Mouse (Mus musculus) embryonic fibroblast, embryonic 13.5 days (primary cell): Measurements from ENCODE around the gene Olfr1260. TPM values are rescaled to one million over a fixed set of nuclear protein-coding genes. Genes with fewer than 3 reads are reported as not detected.

Experiments
- H3K27ac ChIP-seq: 2 replicates; pipeline ENCODE4 v1.5.1; 2012; ENCODE audit warnings: low read length, control low read depth, inconsistent platforms; ENCODE audit not compliant: insufficient read depth
- H3K4me1 ChIP-seq: 2 replicates; pipeline ENCODE4 v1.6.1; 2011; ENCODE audit warnings: low read length; ENCODE audit not compliant: control insufficient read depth, insufficient read depth
- H3K4me3 ChIP-seq: 2 replicates; pipeline ENCODE4 v1.5.1; 2011; ENCODE audit warnings: mild to moderate bottlenecking, control low read depth, low read length; ENCODE audit not compliant: insufficient read depth
- CTCF ChIP-seq: IDR thresholded peaks from 2 replicates; pipeline ENCODE4 v1.5.1; 2011; ENCODE audit warnings: mild to moderate bottlenecking, control low read depth, low read length, moderate library complexity, borderline replicate concordance; ENCODE audit not compliant: insufficient read depth
- POLR2A ChIP-seq: IDR thresholded peaks from 2 replicates; pipeline ENCODE4 v1.6.1; 2011; ENCODE audit warnings: low read depth, mild to moderate bottlenecking, control low read depth, low read length, moderate library complexity
- polyA plus RNA-seq: library from polyadenylated mRNA; stranded (reverse); fragments of >200 nt; gene quantifications from 2 replicates; pipeline ENCODE4 v1.2.4, GENCODE M21; 2011; ENCODE audit warnings: low read depth; ENCODE audit not compliant: missing spikeins, insufficient read length

The Olfr1260 gene
- polyA plus RNA-seq, result not detected in 2 replicates

- TF ChIP-seq CTCF, result no peak
- TF ChIP-seq POLR2A, result no peak
- H3K4me1 ChIP-seq, result no peaks in the 10 kb centered on the region
- no peak within 1 kb of the TSS for H3K27ac ChIP-seq
- no peak within 1 kb of the TSS for H3K4me3 ChIP-seq
Measured at GRCm38 (mm10) chr2:89974184-89974583, at the start of gene Olfr1260. Gene Olfr1260 (plus strand): TSS chr2:89974340.

- Histone ChIP-seq H3K27ac (no peak within 1 kb of the TSS), H3K4me1 (no peaks in the 10 kb centered on the region), H3K4me3 (no peak within 1 kb of the TSS)
- TF ChIP-seq CTCF, result no peak
- no peak for TF ChIP-seq POLR2A
Measured at GRCm38 (mm10) chr2:89927009-89927408, 47.1 kb upstream of the Olfr1260 start, which contains the start of gene Olfr1258. Gene Olfr1258 (plus strand): TSS chr2:89927309.

- H3K27ac ChIP-seq, result no peak within 1 kb of the TSS
- no peak within 1 kb of the TSS for H3K4me3 ChIP-seq
- H3K4me1 ChIP-seq, result no peaks in the 10 kb centered on the region
- TF ChIP-seq POLR2A (no peak), CTCF (no peak)
Measured at GRCm38 (mm10) chr2:89948564-89948963, 25.6 kb upstream of the Olfr1260 start, which contains the start of gene Olfr1259. Gene Olfr1259 (minus strand): TSS chr2:89948664.

GRCm38 (mm10) chr2:89977709-89978108 is 3.6 kb downstream of the Olfr1260 start:
- H3K4me1 ChIP-seq, result no peaks in the 10 kb centered on the region
- no peak overlapping the region for H3K27ac ChIP-seq
- no peak for TF ChIP-seq CTCF
- TF ChIP-seq POLR2A, result no peak
- H3K4me3 ChIP-seq, result no peak overlapping the region

GRCm38 (mm10) chr2:89990921-89991320 is 16.8 kb downstream of the Olfr1260 start, which contains the start of gene Olfr1261:
Gene Olfr1261 (plus strand): TSS chr2:89991221.
- H3K27ac ChIP-seq, result no peak within 1 kb of the TSS
- TF ChIP-seq CTCF, result no peak
- TF ChIP-seq POLR2A, result no peak

GRCm38 (mm10) chr2:89999845-90000244 is 25.7 kb downstream of the Olfr1260 start, which contains the start of gene Olfr1262:
Gene Olfr1262 (plus strand): TSS chr2:90000145.
- no peak within 1 kb of the TSS for H3K27ac ChIP-seq
- no peak for TF ChIP-seq POLR2A
- TF ChIP-seq CTCF, result no peak
- H3K4me1 ChIP-seq, result no peaks in the 10 kb centered on the region
- H3K4me3 ChIP-seq, result no peak within 1 kb of the TSS

More at GRCm38 (mm10) chr2:89990921-89991320, 16.8 kb downstream of the Olfr1260 start, which contains the start of gene Olfr1261:
- no peak within 1 kb of the TSS for H3K4me3 ChIP-seq
- no peaks in the 10 kb centered on the region for H3K4me1 ChIP-seq

GRCm38 (mm10) chr2:90011831-90012230 is 37.7 kb downstream of the Olfr1260 start, which contains the start of gene Olfr1263:
Gene Olfr1263 (plus strand): TSS chr2:90012131.
- no peak within 1 kb of the TSS for H3K4me3 ChIP-seq
- no peak for TF ChIP-seq CTCF
- no peak for TF ChIP-seq POLR2A
- H3K27ac ChIP-seq, result no peak within 1 kb of the TSS
- H3K4me1 ChIP-seq, result no peaks in the 10 kb centered on the region

GRCm38 (mm10) chr2:90025477-90025876 is 51.3 kb downstream of the Olfr1260 start, which contains the start of gene Olfr1264:
Gene Olfr1264 (minus strand): TSS chr2:90025577.
- TF ChIP-seq CTCF (no peak), POLR2A (no peak)
- H3K4me3 ChIP-seq, result no peak within 1 kb of the TSS
- no peak within 1 kb of the TSS for H3K27ac ChIP-seq
- no peaks in the 10 kb centered on the region for H3K4me1 ChIP-seq

Other genes starting within 250 kb of the Olfr1260 start
- gene Olfr1252, start 249.3 kb upstream of the Olfr1260 start, polyA plus RNA-seq, result not detected in 2 replicates
- gene Olfr1253, start 217.2 kb upstream of the Olfr1260 start, polyA plus RNA-seq, result not detected in 2 replicates
- not detected in 2 replicates for gene Olfr1254, start 180.7 kb upstream of the Olfr1260 start, polyA plus RNA-seq
- not detected in 2 replicates for gene Olfr1255, start 162.3 kb upstream of the Olfr1260 start, polyA plus RNA-seq
- gene Olfr1256, start 132.8 kb upstream of the Olfr1260 start, polyA plus RNA-seq, result not detected in 2 replicates
- not detected in 2 replicates for gene Olfr48, start 126.1 kb upstream of the Olfr1260 start, polyA plus RNA-seq
- not detected in 2 replicates for gene Olfr1257, start 95.9 kb upstream of the Olfr1260 start, polyA plus RNA-seq
- not detected in 2 replicates for gene Olfr1258, start 47.0 kb upstream of the Olfr1260 start, polyA plus RNA-seq
- not detected in 2 replicates for gene Olfr1259, start 25.7 kb upstream of the Olfr1260 start, polyA plus RNA-seq
- gene Olfr1261, start 16.9 kb downstream of the Olfr1260 start, polyA plus RNA-seq, result not detected in 2 replicates
- not detected in 2 replicates for gene Olfr1262, start 25.8 kb downstream of the Olfr1260 start, polyA plus RNA-seq
- gene Olfr1263, start 37.8 kb downstream of the Olfr1260 start, polyA plus RNA-seq, result not detected in 2 replicates
- not detected in 2 replicates for gene Olfr1264, start 51.2 kb downstream of the Olfr1260 start, polyA plus RNA-seq
- not detected in 2 replicates for gene Olfr1265, start 61.0 kb downstream of the Olfr1260 start, polyA plus RNA-seq
- not detected in 2 replicates for gene Olfr140, start 89.3 kb downstream of the Olfr1260 start, polyA plus RNA-seq
- gene Olfr1269, start 147.1 kb downstream of the Olfr1260 start, polyA plus RNA-seq, result not detected in 2 replicates
- gene Olfr32, start 168.0 kb downstream of the Olfr1260 start, polyA plus RNA-seq, result not detected in 2 replicates
- gene Olfr1270, start 178.8 kb downstream of the Olfr1260 start, polyA plus RNA-seq, result not detected in 2 replicates